Mouse (Mus musculus) layer of hippocampus, adult 11-12 months (tissue): ENCODE measurements around the gene Ppef2.
A peak's percentile ranks its signal among the peaks of the same experiment; 100 is the strongest.

Experiments
- DNase-seq: peaks from one replicate; pipeline ENCODE4 v3.0.0; 2022; ENCODE audit warnings: low spot score

Ppef2 gene

DNA sequence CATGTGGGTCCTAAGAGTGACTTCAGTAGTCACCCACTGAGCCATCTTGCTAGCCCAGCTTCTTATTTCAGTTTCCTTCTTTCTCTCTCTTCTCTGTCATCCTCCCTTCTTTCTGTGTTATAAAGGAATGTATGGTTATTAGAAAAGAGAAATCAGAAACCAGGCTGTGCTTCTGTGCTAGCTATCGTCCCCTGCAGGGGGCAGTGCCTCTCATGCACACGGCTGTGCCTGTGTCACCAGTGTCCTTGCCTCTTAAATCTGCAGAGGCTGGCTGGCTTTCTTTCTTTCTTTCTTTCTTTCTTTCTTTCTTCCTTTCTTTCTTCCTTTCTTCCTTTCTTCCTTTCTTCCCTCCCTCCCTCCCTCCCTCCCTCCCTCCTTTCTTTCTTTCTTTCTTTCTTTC is 60.4 kb downstream of the Ppef2 start:
- DNase-seq = peak; percentile 25

DNA sequence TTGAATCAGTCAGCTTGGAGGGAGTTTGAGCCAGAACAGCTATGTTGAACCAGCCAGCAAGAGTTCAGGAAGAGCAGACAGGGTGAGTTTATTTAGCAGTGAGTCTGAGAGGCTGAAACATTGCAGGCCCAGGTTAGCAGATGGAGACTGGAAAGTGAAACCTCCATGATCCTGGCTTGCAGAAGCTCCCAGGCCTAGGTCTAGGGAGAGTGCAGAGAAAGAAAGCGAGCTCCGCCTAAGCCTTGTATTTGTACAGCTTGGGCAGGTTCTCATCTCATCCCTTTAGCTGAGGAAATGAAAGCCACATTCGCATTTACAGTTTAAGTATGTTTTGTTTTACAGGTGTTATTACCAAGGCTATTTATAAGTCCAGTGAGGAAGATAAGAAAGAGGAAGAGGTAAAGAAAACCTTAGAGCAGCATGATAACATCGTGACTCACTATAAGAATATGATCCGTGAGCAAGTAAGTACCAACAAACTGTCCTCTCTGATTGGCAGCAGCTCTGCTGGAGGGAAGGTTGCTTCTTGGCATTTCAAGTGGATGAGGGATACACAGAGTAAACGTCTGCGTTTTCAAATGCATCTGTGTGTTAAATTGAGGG is 67.1 kb downstream of the Ppef2 start:
- no peak for DNase-seq

DNA sequence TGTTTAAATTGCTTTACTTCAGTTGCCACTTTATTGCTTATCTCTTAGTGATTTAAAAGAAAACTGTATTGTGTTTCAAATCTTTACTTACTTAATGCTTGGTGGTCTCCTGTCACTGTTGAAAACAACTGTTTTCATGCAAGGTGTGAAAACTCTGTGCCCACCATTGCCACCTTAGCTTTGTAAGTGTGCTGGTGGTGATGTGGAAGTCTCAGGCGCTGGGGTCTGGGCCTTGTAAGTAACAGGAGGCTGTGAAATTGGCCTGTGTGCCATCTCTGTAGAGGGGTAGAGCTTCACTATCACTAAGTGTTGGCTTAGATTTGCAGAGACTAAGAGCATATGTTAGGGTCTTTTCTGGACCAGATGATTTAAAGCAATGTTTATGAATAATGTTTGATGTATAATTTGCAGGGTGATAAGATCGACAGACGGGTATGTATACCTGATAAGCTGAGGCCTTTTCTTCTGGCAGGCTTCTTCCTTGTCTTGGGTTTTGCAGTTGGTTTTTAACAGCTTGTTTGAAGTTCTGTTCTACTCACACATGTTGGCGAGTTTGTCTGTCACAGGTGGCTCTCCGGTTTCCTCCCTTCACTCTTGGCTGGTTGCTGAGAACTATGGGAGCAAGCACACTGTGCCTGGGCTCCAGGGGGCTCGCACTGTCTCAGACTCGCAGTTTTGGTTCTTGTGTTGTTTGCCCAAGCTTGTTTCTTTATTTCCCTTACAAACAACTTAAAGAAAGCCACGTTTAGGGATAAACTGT is 72.8 kb downstream of the Ppef2 start:
- no peak for DNase-seq
